Mouse (Mus musculus): ENCODE results near the gene Dnajc21. TPM values are rescaled to one million over a fixed set of nuclear protein-coding genes. Genes with fewer than 3 reads are reported as not detected.

Dnajc21 gene
- total and polyA plus RNA-seq, 3 experiments = 21.6 to 63.2 (median 27.6) TPM

- Histone ChIP-seq H3K27me3 (replicated peaks) (no peaks in the 10 kb centered on the region), H3K27ac (ENCODE audit: insufficient read depth, low read depth) (no peak overlapping the region), H3K9ac (ENCODE audit: insufficient read depth, low read depth) (no peak overlapping the region), H3K79me2 (replicated peaks; ENCODE audit: control insufficient read depth, extremely low read depth, insufficient read depth, poor library complexity, severe bottlenecking) (peaks cover 22% of the 10 kb centered on the region), H3K36me3 (replicated peaks in 1 of 2; ENCODE audit: control insufficient read depth in 1 of 2, insufficient read depth in 1 of 2, low read length in 1 of 2) (peaks cover 0 to 12% of the 10 kb centered on the region in 2 experiments), H3K4me3 (replicated peaks in 1 of 3; ENCODE audit: low read depth in 2 of 3, low read length in 2 of 3, poor library complexity in 1 of 3) (no peak overlapping the region), H3K4me1 (ENCODE audit: control insufficient read depth in 1 of 2, insufficient read depth in 2 of 2) (peaks cover 4 to 24% of the 10 kb centered on the region in 2 experiments), H3K4me2 (ENCODE audit: insufficient read depth, low read depth, poor library complexity, severe bottlenecking) (peak overlapping the region; percentile 91; the same call in 1 of the 2 replicates), H3K9me3 (replicated peaks; ENCODE audit: low read length) (no peaks in the 10 kb centered on the region)
- DNase-seq (ENCODE audit: extremely low read depth) = no peak
- TF ChIP-seq RAD21 (IDR thresholded peaks at IDR 0.05; ENCODE audit: low read depth, low read length) = no peak
- no peak for TF ChIP-seq KAT2A (IDR thresholded peaks at IDR 0.05; ENCODE audit: insufficient replicate concordance, low read length)
- no peak for TF ChIP-seq USF2 (conservative IDR thresholded peaks at IDR 0.05; ENCODE audit: low read depth, low read length)
- no peak for TF ChIP-seq ZMIZ1 (IDR thresholded peaks at IDR 0.05; ENCODE audit: low read depth, low read length)
- no peak for TF ChIP-seq MAFK (IDR thresholded peaks at IDR 0.05; ENCODE audit: insufficient replicate concordance, low read length)
- in situ Hi-C loops (cut with MboI; ENCODE audit: low pct_ligation_motif_present, low pct_unique_long_range_greater_than_20kb, low sequenced_read_pairs) (no loop called here), dilution Hi-C loops (cut with MboI; ENCODE audit: extremely low pct_ligation_motif_present, extremely low pct_unique_long_range_greater_than_20kb, low sequenced_read_pairs) (no loop called here)
These were observed 1.6 kb downstream of the Dnajc21 start for GRCm38 (mm10) chr15:10468761-10469160.

GRCm38 (mm10) chr15:10464678-10465077 is 5.6 kb downstream of the Dnajc21 start:
- TF ChIP-seq JUND (conservative IDR thresholded peaks at IDR 0.05; ENCODE audit: low read depth, low read length) (no peak), ETS1 (conservative IDR thresholded peaks at IDR 0.05; ENCODE audit: low read depth, low read length) (no peak), E2F4 (IDR thresholded peaks at IDR 0.05; ENCODE audit: insufficient replicate concordance, low read depth, low read length) (no peak)
- Histone ChIP-seq H3K9ac (ENCODE audit: insufficient read depth, low read depth) (no peak overlapping the region), H3K27me3 (replicated peaks) (no peaks in the 10 kb centered on the region), H3K9me3 (replicated peaks; ENCODE audit: low read length) (no peaks in the 10 kb centered on the region), H3K27ac (ENCODE audit: insufficient read depth, low read depth) (no peak overlapping the region), H3K79me2 (replicated peaks; ENCODE audit: control insufficient read depth, extremely low read depth, insufficient read depth, poor library complexity, severe bottlenecking) (peaks cover 21% of the 10 kb centered on the region), H3K4me3 (replicated peaks in 1 of 3; ENCODE audit: low read depth in 2 of 3, low read length in 2 of 3, poor library complexity in 1 of 3) (no peak overlapping the region), H3K4me1 (ENCODE audit: control insufficient read depth in 1 of 2, insufficient read depth in 2 of 2) (peaks cover 4 to 22% of the 10 kb centered on the region in 2 experiments), H3K36me3 (replicated peaks in 1 of 2; ENCODE audit: control insufficient read depth in 1 of 2, insufficient read depth in 1 of 2, low read length in 1 of 2) (peaks cover 6 to 41% of the 10 kb centered on the region in 2 experiments), H3K4me2 (ENCODE audit: insufficient read depth, low read depth, poor library complexity, severe bottlenecking) (no peak overlapping the region)
- dilution Hi-C loops (cut with MboI; ENCODE audit: extremely low pct_ligation_motif_present, extremely low pct_unique_long_range_greater_than_20kb, low sequenced_read_pairs) (no loop called here), in situ Hi-C loops (cut with MboI; ENCODE audit: low pct_ligation_motif_present, low pct_unique_long_range_greater_than_20kb, low sequenced_read_pairs) (no loop called here)
- no peak for DNase-seq (ENCODE audit: extremely low read depth)

DNA sequence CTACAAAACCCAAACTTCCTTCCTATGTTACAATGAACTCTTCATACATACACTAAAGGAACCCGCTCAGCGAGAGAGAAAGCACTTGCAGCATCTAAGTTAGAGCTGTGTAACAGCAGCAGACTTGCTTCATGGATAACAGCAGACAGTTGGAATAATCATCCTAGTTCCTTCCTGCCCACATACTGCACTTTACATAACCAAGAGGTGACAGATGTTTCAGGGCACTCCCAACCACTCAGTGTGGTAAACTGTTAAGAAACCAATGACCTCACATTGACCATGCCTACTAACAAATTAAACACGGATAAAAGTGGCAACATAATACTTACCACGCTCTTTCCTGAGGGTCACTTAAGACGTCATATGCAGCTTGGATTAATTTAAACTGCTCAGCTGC is 6.8 kb downstream of the Dnajc21 start:
- H3K4me3 ChIP-seq (replicated peaks in 1 of 3; ENCODE audit: low read depth in 2 of 3, low read length in 2 of 3, poor library complexity in 1 of 3) = no peak overlapping the region
- dilution Hi-C loops (cut with MboI; ENCODE audit: extremely low pct_ligation_motif_present, extremely low pct_unique_long_range_greater_than_20kb, low sequenced_read_pairs) = no loop called here
- no peak overlapping the region for H3K9ac ChIP-seq (ENCODE audit: insufficient read depth, low read depth)

More for the DNA sequence above, 6.8 kb downstream of the Dnajc21 start:
- H3K36me3 ChIP-seq (replicated peaks in 1 of 2; ENCODE audit: control insufficient read depth in 1 of 2, insufficient read depth in 1 of 2, low read length in 1 of 2) = peaks cover 12 to 48% of the 10 kb centered on the region in 2 experiments
- peaks cover 13% of the 10 kb centered on the region for H3K79me2 ChIP-seq (replicated peaks; ENCODE audit: control insufficient read depth, extremely low read depth, insufficient read depth, poor library complexity, severe bottlenecking)
- H3K4me2 ChIP-seq (ENCODE audit: insufficient read depth, low read depth, poor library complexity, severe bottlenecking) = no peak overlapping the region
- H3K27me3 ChIP-seq (replicated peaks) = no peaks in the 10 kb centered on the region
- in situ Hi-C loops (cut with MboI; ENCODE audit: low pct_ligation_motif_present, low pct_unique_long_range_greater_than_20kb, low sequenced_read_pairs) = no loop called here
- no peak for DNase-seq (ENCODE audit: extremely low read depth)
- no peak overlapping the region for H3K27ac ChIP-seq (ENCODE audit: insufficient read depth, low read depth)
- TF ChIP-seq TCF12 (IDR thresholded peaks at IDR 0.05; ENCODE audit: low read depth, low read length) (no peak), POLR2AphosphoS2 (IDR thresholded peaks at IDR 0.05; ENCODE audit: low read depth, low read length) (no peak), MYC (IDR thresholded peaks at IDR 0.05; ENCODE audit: low read depth, low read length) (no peak), EP300 (IDR thresholded peaks at IDR 0.05; ENCODE audit: low read length) (no peak), RAD21 (IDR thresholded peaks at IDR 0.05; ENCODE audit: low read depth, low read length) (no peak), ELF1 (IDR thresholded peaks at IDR 0.05; ENCODE audit: low read depth, low read length) (no peak), KAT2A (IDR thresholded peaks at IDR 0.05; ENCODE audit: insufficient replicate concordance, low read length) (no peak), TBP (conservative IDR thresholded peaks at IDR 0.05; ENCODE audit: low read depth, low read length) (no peak), JUN (IDR thresholded peaks at IDR 0.05; ENCODE audit: insufficient read depth, low read depth, low read length) (no peak), RCOR1 (conservative IDR thresholded peaks at IDR 0.05; ENCODE audit: low read depth, low read length) (no peak), MEF2A (IDR thresholded peaks at IDR 0.05; ENCODE audit: borderline replicate concordance, low read depth, low read length) (no peak), SIN3A (IDR thresholded peaks at IDR 0.05; ENCODE audit: low read length) (no peak), CHD1 (IDR thresholded peaks at IDR 0.05; ENCODE audit: low read depth, low read length) (no peak), BHLHE40 (IDR thresholded peaks at IDR 0.05; ENCODE audit: low read depth, low read length) (no peak), MAZ (IDR thresholded peaks at IDR 0.05; ENCODE audit: low read depth, low read length) (no peak), NELFE (IDR thresholded peaks at IDR 0.05; ENCODE audit: low read depth, low read length) (no peak), ZC3H11A (IDR thresholded peaks at IDR 0.05; ENCODE audit: low read depth, low read length) (no peak), MAX (IDR thresholded peaks at IDR 0.05; ENCODE audit: low read length) (no peak), USF2 (conservative IDR thresholded peaks at IDR 0.05; ENCODE audit: low read depth, low read length) (no peak), E2F4 (IDR thresholded peaks at IDR 0.05; ENCODE audit: insufficient replicate concordance, low read depth, low read length) (no peak)
- no peaks in the 10 kb centered on the region for H3K9me3 ChIP-seq (replicated peaks; ENCODE audit: low read length)
- peaks cover 0 to 16% of the 10 kb centered on the region in 2 experiments; a peak in 2 of 4 replicates for H3K4me1 ChIP-seq (ENCODE audit: control insufficient read depth in 1 of 2, insufficient read depth in 2 of 2)
